Mouse (Mus musculus) heart, embryonic 13.5 days (tissue): ENCODE data around the gene Smarcd3. TPM values are rescaled to one million over a fixed set of nuclear protein-coding genes. Genes with fewer than 3 reads are reported as not detected.
A peak's percentile ranks its signal among the peaks of the same experiment; 100 is the strongest.

Experiments
- ATAC-seq: fragments of 200-750 bp; cut with Nextera tagmentation; 2 replicates; pipeline ENCODE4 v1.8.0; 2017; ENCODE audit warnings: moderate TSS enrichment; ENCODE audit not compliant: insufficient number of reproducible peaks, low FRiP score, low TSS enrichment; ENCODE audit errors: extremely low read depth
- H3K27ac ChIP-seq: fragments of 300-500 bp; sonication (generic); replicated peaks from 2 replicates; pipeline ENCODE4 v1.5.1; 2015; ENCODE audit warnings: moderate library complexity, mild to moderate bottlenecking, inconsistent platforms
- H3K27me3 ChIP-seq: fragments of 300-500 bp; sonication (generic); replicated peaks from 2 replicates; pipeline ENCODE4 v1.6.1; 2015; ENCODE audit warnings: mild to moderate bottlenecking, inconsistent platforms
- H3K36me3 ChIP-seq: fragments of 300-500 bp; sonication (generic); 2 replicates; pipeline ENCODE4 v1.6.1; 2015; ENCODE audit warnings: mild to moderate bottlenecking, inconsistent platforms
- H3K4me1 ChIP-seq: fragments of 300-500 bp; sonication (generic); 2 replicates; pipeline ENCODE4 v1.6.1; 2015; ENCODE audit warnings: inconsistent platforms
- H3K4me2 ChIP-seq: fragments of 300-500 bp; sonication (generic); 2 replicates; pipeline ENCODE4 v1.6.1; 2015; ENCODE audit warnings: inconsistent platforms, mild to moderate bottlenecking, moderate library complexity
- H3K4me3 ChIP-seq: fragments of 300-500 bp; sonication (generic); 2 replicates; pipeline ENCODE4 v1.5.1; 2015; ENCODE audit warnings: moderate library complexity, mild to moderate bottlenecking, inconsistent platforms
- H3K9ac ChIP-seq: fragments of 300-500 bp; sonication (generic); 2 replicates; pipeline ENCODE4 v1.6.1; 2015; ENCODE audit warnings: inconsistent platforms, mild to moderate bottlenecking, moderate library complexity
- H3K9me3 ChIP-seq: fragments of 300-500 bp; sonication (generic); 2 replicates; pipeline ENCODE4 v1.6.1; 2016; ENCODE audit warnings: inconsistent platforms
- WGBS: fragments of 180-500 bp; shearing (Covaris S2); methylation state at CpG from one replicate; pipeline ENCODE4 v1.1.7; 2015; ENCODE audit warnings: mixed read lengths; 5-methylcytosine and 5-hydroxymethylcytosine counted together
- polyA plus RNA-seq: library from polyadenylated mRNA; unstranded; fragments of >200 nt; fragmentation: Nextera tagmentation; extraction: Ambion mirVana; gene quantifications from 2 replicates; pipeline ENCODE4 v1.2.1, GENCODE M21; 2015

The Smarcd3 gene
- polyA plus RNA-seq, 1 experiment from 2014 or later: 54.5 TPM

- H3K27me3 ChIP-seq: no peaks in the 10 kb centered on the region
- H3K36me3 ChIP-seq: no peaks in the 10 kb centered on the region
- H3K9me3 ChIP-seq: no peaks in the 10 kb centered on the region
- ATAC-seq: no peak
- WGBS: 62% methylated on average over 6 of the region's 6 CpGs
- no peak overlapping the region for H3K4me2 ChIP-seq
- no peaks in the 10 kb centered on the region for H3K4me1 ChIP-seq
- no peak overlapping the region for H3K9ac ChIP-seq
- no peak overlapping the region for H3K4me3 ChIP-seq
- H3K27ac ChIP-seq: no peak overlapping the region
Measured at GRCm38 (mm10) chr5:24639081-24639480, 14.9 kb upstream of the Smarcd3 start.

DNA sequence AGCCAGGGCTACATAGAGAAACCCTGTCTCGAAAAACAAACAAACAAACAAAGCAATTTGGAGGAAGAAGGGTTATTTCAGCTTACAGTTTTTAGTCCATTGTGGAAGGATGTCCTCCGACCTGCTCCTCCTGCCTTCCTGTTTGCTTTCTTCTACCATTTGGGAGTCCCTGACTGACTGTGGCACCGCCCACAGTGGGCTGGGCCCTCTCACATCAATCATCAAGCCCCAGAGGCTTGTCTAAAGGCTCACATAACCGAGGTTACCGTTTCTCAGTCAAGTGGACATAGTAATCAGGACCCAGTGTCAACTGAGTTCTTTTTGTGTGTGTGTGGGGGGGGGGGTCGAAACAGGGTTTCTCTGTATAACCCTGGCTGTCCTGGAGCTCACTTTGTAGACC is 13.9 kb upstream of the Smarcd3 start:
- 50% methylated on average over 6 of the region's 6 CpGs for WGBS
- no peaks in the 10 kb centered on the region for H3K4me1 ChIP-seq
- ATAC-seq: no peak
- H3K36me3 ChIP-seq: no peaks in the 10 kb centered on the region
- no peak overlapping the region for H3K4me2 ChIP-seq
- H3K9me3 ChIP-seq: no peaks in the 10 kb centered on the region
- no peaks in the 10 kb centered on the region for H3K27me3 ChIP-seq
- no peak overlapping the region for H3K27ac ChIP-seq
- H3K9ac ChIP-seq: no peak overlapping the region
- H3K4me3 ChIP-seq: no peak overlapping the region

- WGBS: 58% methylated on average over 4 of the region's 4 CpGs
- H3K4me1 ChIP-seq: no peaks in the 10 kb centered on the region
- H3K27me3 ChIP-seq: no peaks in the 10 kb centered on the region
- no peaks in the 10 kb centered on the region for H3K9me3 ChIP-seq
- H3K27ac ChIP-seq: no peak overlapping the region
- no peaks in the 10 kb centered on the region for H3K36me3 ChIP-seq
- no peak for ATAC-seq
- H3K4me2 ChIP-seq: no peak overlapping the region
- H3K4me3 ChIP-seq: no peak overlapping the region
- no peak overlapping the region for H3K9ac ChIP-seq
Measured at GRCm38 (mm10) chr5:24636987-24637386, 12.8 kb upstream of the Smarcd3 start.

DNA sequence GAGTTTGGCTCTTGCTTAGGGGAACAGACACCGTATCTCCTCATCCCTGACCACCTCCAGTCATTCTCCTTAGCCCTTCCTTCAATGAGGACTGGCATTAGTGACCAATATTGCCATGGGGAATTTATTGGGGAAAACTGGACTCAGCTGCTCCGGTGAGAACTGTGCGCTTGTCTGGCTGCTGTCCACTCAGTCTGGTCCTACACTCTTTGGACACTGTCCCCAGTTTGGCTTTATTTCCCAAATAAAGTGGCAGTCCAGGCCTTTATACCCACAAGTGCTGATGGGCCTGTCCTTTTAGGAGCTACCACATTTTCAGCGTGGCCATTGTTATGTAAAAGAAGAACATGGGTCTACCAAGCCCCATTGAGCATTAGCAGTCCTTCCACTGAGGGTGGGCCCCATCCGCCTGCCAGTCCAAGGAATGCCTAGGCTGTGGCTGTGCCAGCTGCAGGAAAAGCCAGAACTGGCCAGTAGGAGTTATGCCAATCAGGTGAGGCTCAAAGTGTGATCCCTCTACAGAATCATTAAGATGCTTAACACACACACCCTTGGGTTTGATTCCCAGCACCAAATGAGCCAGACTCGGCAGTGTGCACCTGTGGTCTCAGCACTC is 11.4 kb upstream of the Smarcd3 start:
- Histone ChIP-seq H3K27me3 (peaks cover 4% of the 10 kb centered on the region; the same call in 1 of the 2 replicates), H3K4me2 (no peak overlapping the region), H3K27ac (no peak overlapping the region), H3K36me3 (no peaks in the 10 kb centered on the region), H3K9me3 (no peaks in the 10 kb centered on the region), H3K4me1 (no peaks in the 10 kb centered on the region), H3K9ac (no peak overlapping the region), H3K4me3 (no peak overlapping the region)
- no peak for ATAC-seq
- WGBS: 72% methylated on average over 6 of the region's 6 CpGs

GRCm38 (mm10) chr5:24635093-24635492 is 10.9 kb upstream of the Smarcd3 start:
- Histone ChIP-seq H3K4me2 (no peak overlapping the region), H3K9me3 (no peaks in the 10 kb centered on the region), H3K9ac (no peak overlapping the region), H3K4me1 (no peaks in the 10 kb centered on the region), H3K27me3 (peaks cover 4% of the 10 kb centered on the region; the same call in 1 of the 2 replicates), H3K36me3 (no peaks in the 10 kb centered on the region), H3K27ac (no peak overlapping the region), H3K4me3 (no peak overlapping the region)
- no peak for ATAC-seq
- 48% methylated on average over 1 of the region's 1 CpGs for WGBS

- no peak overlapping the region for H3K9ac ChIP-seq
- no peak overlapping the region for H3K27ac ChIP-seq
- H3K27me3 ChIP-seq: peaks cover 16% of the 10 kb centered on the region
- 56% methylated on average over 3 of the region's 3 CpGs for WGBS
- no peak for ATAC-seq
- H3K36me3 ChIP-seq: no peaks in the 10 kb centered on the region
- no peak overlapping the region for H3K4me2 ChIP-seq
- H3K4me3 ChIP-seq: no peak overlapping the region
- peaks cover 2% of the 10 kb centered on the region for H3K4me1 ChIP-seq
- H3K9me3 ChIP-seq: no peaks in the 10 kb centered on the region
Measured at GRCm38 (mm10) chr5:24629712-24630111, 5.5 kb upstream of the Smarcd3 start.

- no peaks in the 10 kb centered on the region for H3K9me3 ChIP-seq
- H3K4me3 ChIP-seq: peak overlapping the region; percentile 62; the same call in 1 of the 2 replicates
- no peaks in the 10 kb centered on the region for H3K36me3 ChIP-seq
- H3K27me3 ChIP-seq: peaks cover 51% of the 10 kb centered on the region
- peak overlapping the region; percentile 89 for H3K4me2 ChIP-seq
- no peak for ATAC-seq
- peaks cover 11% of the 10 kb centered on the region for H3K4me1 ChIP-seq
- no peak overlapping the region for H3K27ac ChIP-seq
- WGBS: 26% methylated on average over 4 of the region's 4 CpGs
- peak overlapping the region; percentile 83 for H3K9ac ChIP-seq
Measured at GRCm38 (mm10) chr5:24624822-24625120, 560 bp upstream of the Smarcd3 start.

DNA sequence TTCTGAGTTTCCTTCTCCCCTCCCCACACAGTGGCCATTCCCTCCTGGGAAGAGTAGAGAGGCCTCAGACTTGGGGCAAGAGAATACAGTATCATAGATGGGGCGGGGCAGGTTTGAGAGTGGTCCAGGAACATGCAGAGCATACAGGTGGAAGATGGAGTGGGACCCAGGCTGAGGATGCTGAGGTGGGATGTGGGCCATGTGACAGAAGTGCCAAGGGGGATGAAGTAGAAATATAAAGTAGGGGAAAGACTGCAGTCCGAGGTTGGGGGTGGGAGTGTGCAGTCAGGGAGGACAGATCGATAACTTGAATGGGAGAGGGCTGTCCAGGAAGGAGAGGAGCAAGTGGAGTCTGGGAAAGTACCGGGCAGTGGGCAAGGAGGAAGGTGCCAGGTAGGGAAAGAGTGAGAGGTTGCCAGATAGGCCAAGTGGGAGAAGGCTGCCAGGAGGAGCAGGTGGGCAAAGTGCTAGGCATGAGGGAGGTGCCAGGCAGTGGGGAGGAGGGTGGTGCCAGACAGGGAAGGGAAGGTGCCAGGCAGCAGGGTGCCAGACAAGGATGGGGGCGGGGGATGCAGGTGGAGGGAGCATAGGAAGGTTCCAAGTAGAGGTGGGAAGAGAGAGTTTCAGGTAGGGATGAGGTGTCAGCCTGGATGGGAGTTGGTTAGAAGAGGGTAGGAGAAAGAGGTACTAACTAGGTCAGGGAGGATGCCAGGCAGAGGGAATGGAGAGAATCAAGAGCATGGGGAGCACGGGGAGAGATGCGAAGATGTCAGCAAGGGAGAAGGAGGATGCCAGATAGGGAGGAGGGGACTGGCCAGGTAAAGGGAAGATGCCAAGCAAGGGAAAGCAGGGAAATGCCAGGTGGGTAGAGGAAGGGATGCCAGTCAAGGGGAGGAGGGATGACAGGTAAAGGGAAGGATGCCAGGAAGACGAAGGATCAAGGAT is 898 bp downstream of the Smarcd3 start:
- Histone ChIP-seq H3K4me1 (peaks cover 11% of the 10 kb centered on the region), H3K9ac (peak overlapping the region; percentile 83), H3K36me3 (no peaks in the 10 kb centered on the region), H3K4me3 (peak overlapping the region; percentile 62), H3K4me2 (peak overlapping the region; percentile 89), H3K27ac (no peak overlapping the region), H3K27me3 (peaks cover 58% of the 10 kb centered on the region), H3K9me3 (no peaks in the 10 kb centered on the region)
- ATAC-seq: no peak
- 41% methylated on average over 8 of the region's 8 CpGs for WGBS

DNA sequence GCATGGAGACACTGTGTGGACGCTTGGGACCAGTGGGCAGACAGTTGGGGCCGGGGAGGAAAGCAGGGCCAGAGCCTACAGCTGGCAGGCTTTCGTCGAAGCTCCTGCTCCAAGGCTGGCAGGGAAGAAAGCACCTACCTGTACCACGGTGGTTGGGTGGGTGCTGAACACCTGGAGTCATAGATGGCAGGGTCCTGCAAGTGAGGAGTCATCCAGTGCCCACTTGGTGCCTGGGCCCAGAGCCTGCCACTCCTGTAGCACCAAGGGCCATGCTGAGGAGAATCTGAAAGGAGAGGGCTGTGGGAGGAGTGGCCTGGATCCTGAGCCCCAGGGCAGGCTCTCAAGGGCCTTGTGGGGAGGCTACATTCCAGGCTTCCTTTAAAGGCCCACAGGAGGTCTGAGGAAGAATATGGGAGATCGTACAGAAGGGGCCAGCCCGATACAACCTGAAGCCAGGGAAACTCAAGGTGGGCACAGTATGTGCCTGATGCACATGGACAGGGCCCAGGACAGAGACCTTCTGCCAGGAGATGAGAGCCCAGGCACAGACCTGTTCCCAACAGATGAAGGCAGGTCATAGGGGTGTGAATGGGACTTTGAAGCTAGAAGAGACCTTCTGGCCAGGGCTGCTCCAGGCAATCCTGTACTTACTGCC is 1.7 kb downstream of the Smarcd3 start:
- Histone ChIP-seq H3K4me2 (no peak overlapping the region), H3K4me3 (no peak overlapping the region), H3K36me3 (no peaks in the 10 kb centered on the region), H3K4me1 (peaks cover 11% of the 10 kb centered on the region), H3K27me3 (peaks cover 65% of the 10 kb centered on the region), H3K27ac (no peak overlapping the region), H3K9me3 (no peaks in the 10 kb centered on the region), H3K9ac (no peak overlapping the region)
- ATAC-seq: no peak
- WGBS: 63% methylated on average over 7 of the region's 7 CpGs

DNA sequence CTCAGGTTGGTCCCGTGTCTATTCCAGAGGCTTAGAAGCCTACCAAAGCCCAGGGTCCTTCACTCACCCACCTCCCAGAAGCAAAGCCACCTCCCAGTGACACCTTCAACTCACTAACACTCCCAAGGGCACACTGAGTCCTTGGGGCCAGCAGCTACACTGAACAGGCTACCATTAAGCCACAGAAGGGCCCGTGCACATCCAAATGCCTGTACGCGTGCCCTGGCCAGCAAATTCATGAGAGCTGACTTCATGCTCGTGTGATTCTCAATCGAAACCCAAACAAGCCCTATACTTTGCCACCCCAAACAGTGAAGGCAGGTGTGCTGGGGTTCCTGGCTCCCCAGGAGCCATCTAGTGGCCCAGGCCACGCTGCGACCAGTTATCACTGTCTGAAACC is 3.6 kb downstream of the Smarcd3 start:
- H3K4me3 ChIP-seq: no peak overlapping the region
- no peaks in the 10 kb centered on the region for H3K9me3 ChIP-seq
- no peaks in the 10 kb centered on the region for H3K36me3 ChIP-seq
- H3K27me3 ChIP-seq: peaks cover 61% of the 10 kb centered on the region
- H3K9ac ChIP-seq: no peak overlapping the region
- H3K27ac ChIP-seq: no peak overlapping the region
- WGBS: 66% methylated on average over 8 of the region's 8 CpGs
- H3K4me2 ChIP-seq: no peak overlapping the region
- ATAC-seq: no peak
- H3K4me1 ChIP-seq: peaks cover 11% of the 10 kb centered on the region

- no peaks in the 10 kb centered on the region for H3K9me3 ChIP-seq
- WGBS: 61% methylated on average over 8 of the region's 8 CpGs
- H3K27ac ChIP-seq: no peak overlapping the region
- no peak for ATAC-seq
- H3K4me1 ChIP-seq: peaks cover 11% of the 10 kb centered on the region
- H3K4me3 ChIP-seq: no peak overlapping the region
- H3K36me3 ChIP-seq: no peaks in the 10 kb centered on the region
- peaks cover 57% of the 10 kb centered on the region for H3K27me3 ChIP-seq
- H3K9ac ChIP-seq: no peak overlapping the region
- H3K4me2 ChIP-seq: no peak overlapping the region
Measured at GRCm38 (mm10) chr5:24620116-24620515, 4.1 kb downstream of the Smarcd3 start.
